Mouse (Mus musculus) layer of hippocampus, adult 2 months (tissue): ENCODE measurements at regions not wholly inside any gene's neighbourhood (a gene's known extent, or its start where the extent isn't known, plus 50 kb on each side); places are given as distances from the start of the nearest gene placed in this dataset.

Experiments used
- DNase-seq, 2 experiments: peaks; one replicate each; pipeline ENCODE4 v3.0.0; 2022; ENCODE audit warnings: low spot score in 2 of 2
- H3K27ac ChIP-seq: fragments of 200-600 bp; 2 replicates; pipeline ENCODE4 v1.8.1; 2022
- H3K4me3 ChIP-seq: fragments of 200-600 bp; 2 replicates; pipeline ENCODE4 v1.8.1; 2022; ENCODE audit warnings: mild to moderate bottlenecking
- CTCF ChIP-seq: fragments of 200-600 bp; conservative IDR thresholded peaks from 2 replicates; pipeline ENCODE4 v1.8.1; 2022; ENCODE audit warnings: antibody characterized with exemption, mild to moderate bottlenecking, moderate library complexity

GRCm38 (mm10) chr3:132425819-132426671 lies 203.6 kb upstream of the Gimd1 start:
- TF ChIP-seq CTCF: no peak
- Histone ChIP-seq H3K4me3 (no peak overlapping the region), H3K27ac (no peak overlapping the region)
- peak; percentile 10 to 29 for DNase-seq

GRCm38 (mm10) chr3:132427244-132427643 lies 202.4 kb upstream of the Gimd1 start:
- Histone ChIP-seq H3K4me3 (no peak overlapping the region), H3K27ac (no peak overlapping the region)
- DNase-seq: no peak
- TF ChIP-seq CTCF: no peak

- H3K4me3 ChIP-seq: no peak overlapping the region
- no peak for DNase-seq
- no peak overlapping the region for H3K27ac ChIP-seq
- no peak for TF ChIP-seq CTCF
Measured at GRCm38 (mm10) chr3:132428148-132428547, 201.5 kb upstream of the Gimd1 start.

GRCm38 (mm10) chr3:132431805-132432204 lies 197.8 kb upstream of the Gimd1 start:
- no peak for DNase-seq
- no peak overlapping the region for H3K27ac ChIP-seq
- no peak for TF ChIP-seq CTCF
- H3K4me3 ChIP-seq: no peak overlapping the region

- no peak for TF ChIP-seq CTCF
Measured at GRCm38 (mm10) chr3:132441226-132441625, 188.4 kb upstream of the Gimd1 start.

GRCm38 (mm10) chr3:132453927-132454326 lies 175.7 kb upstream of the Gimd1 start:
- no peak for TF ChIP-seq CTCF
- Histone ChIP-seq H3K4me3 (no peak overlapping the region), H3K27ac (no peak overlapping the region)
- DNase-seq: no peak

More at GRCm38 (mm10) chr3:132441226-132441625, 188.4 kb upstream of the Gimd1 start:
- Histone ChIP-seq H3K4me3 (no peak overlapping the region), H3K27ac (no peak overlapping the region)
- no peak for DNase-seq

- no peak overlapping the region for H3K27ac ChIP-seq
- no peak for DNase-seq
- TF ChIP-seq CTCF: no peak
- no peak overlapping the region for H3K4me3 ChIP-seq
Measured at GRCm38 (mm10) chr3:132462348-132462959, 167.2 kb upstream of the Gimd1 start.

- H3K27ac ChIP-seq: no peak overlapping the region
- no peak for DNase-seq
- no peak for TF ChIP-seq CTCF
- H3K4me3 ChIP-seq: no peak overlapping the region
Measured at GRCm38 (mm10) chr3:132471070-132471469, 158.6 kb upstream of the Gimd1 start.

- DNase-seq: no peak
- Histone ChIP-seq H3K4me3 (no peak overlapping the region), H3K27ac (no peak overlapping the region)
- TF ChIP-seq CTCF: peak; percentile 67
Measured at GRCm38 (mm10) chr3:132477768-132478167, 151.9 kb upstream of the Gimd1 start.

GRCm38 (mm10) chr3:132479275-132479674 lies 150.3 kb upstream of the Gimd1 start:
- TF ChIP-seq CTCF: no peak

GRCm38 (mm10) chr3:132484814-132485213 lies 144.8 kb upstream of the Gimd1 start:
- DNase-seq: no peak
- TF ChIP-seq CTCF: no peak
- Histone ChIP-seq H3K27ac (no peak overlapping the region), H3K4me3 (no peak overlapping the region)

More at GRCm38 (mm10) chr3:132479275-132479674, 150.3 kb upstream of the Gimd1 start:
- Histone ChIP-seq H3K4me3 (no peak overlapping the region), H3K27ac (no peak overlapping the region)
- no peak for DNase-seq

GRCm38 (mm10) chr3:132485553-132485952 lies 144.1 kb upstream of the Gimd1 start:
- H3K27ac ChIP-seq: no peak overlapping the region
- no peak for DNase-seq
- no peak for TF ChIP-seq CTCF
- no peak overlapping the region for H3K4me3 ChIP-seq

- peak; percentile 80 for TF ChIP-seq CTCF
- DNase-seq: peak; percentile 52 to 62
- Histone ChIP-seq H3K4me3 (no peak overlapping the region), H3K27ac (no peak overlapping the region)
Measured at GRCm38 (mm10) chr3:132506095-132506494, 123.5 kb upstream of the Gimd1 start.

GRCm38 (mm10) chr3:132510240-132510639 lies 119.4 kb upstream of the Gimd1 start:
- Histone ChIP-seq H3K4me3 (no peak overlapping the region), H3K27ac (no peak overlapping the region)
- TF ChIP-seq CTCF: no peak
- DNase-seq: no peak
